Mouse (Mus musculus): ENCODE data around the gene Adora1.

DNA sequence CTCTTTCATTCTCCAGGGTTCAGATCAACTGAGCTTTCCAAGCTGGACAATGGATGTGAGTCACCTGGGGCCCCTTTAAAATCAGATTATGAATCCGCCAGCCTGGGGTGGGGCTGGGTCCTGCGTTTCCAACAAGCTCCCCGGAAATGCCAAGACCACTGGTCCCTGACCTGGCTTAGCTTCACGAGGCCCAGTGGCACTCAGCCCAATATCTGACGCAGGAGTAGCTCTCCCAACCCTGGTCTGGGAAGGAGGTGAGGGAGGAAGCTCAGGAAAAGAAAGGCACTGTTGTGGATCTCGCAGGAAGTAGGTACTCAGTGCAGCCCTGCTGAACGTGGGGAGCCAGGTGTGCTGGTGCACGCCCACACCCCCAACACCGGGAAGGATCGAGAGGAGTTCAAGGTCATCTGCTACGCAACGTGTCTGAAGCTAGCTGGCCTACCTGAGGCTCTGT is 18.2 kb downstream of the Adora1 start:
- TF ChIP-seq CTCF (IDR thresholded peaks at IDR 0.05; ENCODE audit: extremely low read depth, insufficient read length, insufficient replicate concordance, low read depth, low read length) (no peak), POLR2A (IDR thresholded peaks at IDR 0.05; ENCODE audit: low read depth, low read length) (no peak)

All from small intestine, adult 2 months (tissue).